Mouse (Mus musculus) liver, adult 2 months (tissue): ENCODE measurements around the gene Slc6a17. TPM values are rescaled to one million over a fixed set of nuclear protein-coding genes. Genes with fewer than 3 reads are reported as not detected.

Source experiments
- DNase-seq: peaks from one replicate; pipeline ENCODE4 v3.0.0-alpha.2; 2011; ENCODE audit warnings: low read depth, low spot score; ENCODE audit errors: extremely low read depth
- H3K27ac ChIP-seq: fragments of 200-500 bp; replicated peaks from 2 replicates; pipeline ENCODE4 v1.5.1; 2012; ENCODE audit warnings: low read depth, mild to moderate bottlenecking, control low read depth, inconsistent platforms, low read length; ENCODE audit not compliant: insufficient read depth
- H3K27me3 ChIP-seq: fragments of 200-500 bp; 2 replicates; pipeline ENCODE4 v1.6.1; 2012; ENCODE audit warnings: mild to moderate bottlenecking, moderate library complexity, low read length, inconsistent platforms; ENCODE audit not compliant: control insufficient read depth, insufficient read depth
- H3K36me3 ChIP-seq: fragments of 200-500 bp; 2 replicates; pipeline ENCODE4 v1.6.1; 2012; ENCODE audit warnings: low read length, inconsistent platforms; ENCODE audit not compliant: control insufficient read depth, insufficient read depth
- H3K4me1 ChIP-seq: fragments of 200-500 bp; 2 replicates; pipeline ENCODE4 v1.6.1; 2011; ENCODE audit warnings: low read length; ENCODE audit not compliant: control insufficient read depth, insufficient read depth
- H3K4me3 ChIP-seq: fragments of 200-500 bp; 2 replicates; pipeline ENCODE4 v1.5.1; 2011; ENCODE audit warnings: low read depth, mild to moderate bottlenecking, control low read depth, low read length, moderate library complexity; ENCODE audit not compliant: insufficient read depth
- H3K79me2 ChIP-seq: fragments of 200-500 bp; 2 replicates; pipeline ENCODE4 v1.6.1; 2012; ENCODE audit warnings: inconsistent platforms, mild to moderate bottlenecking, low read length, moderate library complexity; ENCODE audit not compliant: control insufficient read depth, insufficient read depth
- H3K9ac ChIP-seq: fragments of 200-500 bp; 2 replicates; pipeline ENCODE4 v1.6.1; 2012; ENCODE audit warnings: low read depth, mild to moderate bottlenecking, control low read depth, inconsistent platforms, low read length
- CTCF ChIP-seq: fragments of 200-500 bp; IDR thresholded peaks from 2 replicates; pipeline ENCODE4 v1.5.1; 2011; ENCODE audit warnings: low read depth, low read length, control low read depth
- POLR2A ChIP-seq: fragments of 200-500 bp; IDR thresholded peaks from 2 replicates; pipeline ENCODE4 v1.6.1; 2011; ENCODE audit warnings: low read length, control low read depth; ENCODE audit not compliant: insufficient read depth; ENCODE audit errors: extremely low read depth
- WGBS: fragments of 180-500 bp; shearing (Covaris S2); methylation state at CpG from one replicate; pipeline ENCODE4 v1.1.7; 2018; 5-methylcytosine and 5-hydroxymethylcytosine counted together
- polyA plus RNA-seq: library from polyadenylated mRNA; depleted of rRNA; stranded (reverse); fragments of >200 nt; gene quantifications from 2 replicates; pipeline ENCODE4 v1.2.3, GENCODE M21; 2012
- total RNA-seq: library from RNA; depleted of rRNA; stranded (reverse); fragments of >200 nt; gene quantifications from 2 replicates; pipeline ENCODE4 v1.2.3, GENCODE M21; 2014

Slc6a17 gene
- total and polyA plus RNA-seq, 2 experiments = 0.02 TPM; not detected in 1

DNA sequence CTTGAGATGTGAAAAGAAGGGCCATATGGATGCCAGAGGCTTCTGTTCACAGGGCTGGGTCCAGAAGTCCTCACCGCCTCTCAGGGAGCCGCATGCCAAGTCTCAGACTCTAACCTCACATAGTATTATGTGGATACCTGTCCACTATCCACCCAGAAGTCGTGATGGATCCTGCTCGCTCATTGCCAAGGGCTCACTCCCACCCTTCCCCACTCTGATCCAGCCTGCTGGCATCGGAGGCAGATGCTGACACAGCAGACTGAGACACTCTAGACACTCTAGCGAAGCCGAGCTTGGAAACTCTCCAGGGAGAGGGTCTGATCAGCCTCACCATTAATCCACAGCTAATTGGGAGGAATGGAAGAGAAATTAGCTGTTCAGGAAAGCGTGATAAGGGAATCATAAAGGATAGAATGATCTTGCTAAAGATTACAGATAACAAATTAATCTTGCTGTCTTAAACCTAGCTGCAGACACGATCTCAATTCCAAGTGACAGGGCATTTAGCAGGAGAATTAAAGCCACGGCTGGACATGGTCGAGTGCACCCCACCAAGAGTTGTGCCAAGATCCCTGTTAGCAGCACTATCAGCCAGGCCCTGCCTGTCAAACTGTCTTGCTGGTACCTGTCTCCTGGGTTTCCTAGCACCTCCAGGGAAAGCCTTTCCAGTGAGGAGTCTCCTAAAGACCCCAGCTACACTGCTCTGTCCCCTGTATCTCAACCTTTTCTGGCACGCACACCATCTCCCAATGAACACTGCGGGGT is 21.6 kb downstream of the Slc6a17 start:
- Histone ChIP-seq H3K79me2 (no peaks in the 10 kb centered on the region), H3K9ac (no peak overlapping the region), H3K36me3 (no peaks in the 10 kb centered on the region), H3K4me3 (no peak overlapping the region), H3K4me1 (no peaks in the 10 kb centered on the region), H3K27me3 (no peaks in the 10 kb centered on the region; the same call in 1 of the 2 replicates), H3K27ac (no peak overlapping the region)
- TF ChIP-seq POLR2A = no peak
- no peak for TF ChIP-seq CTCF
- DNase-seq = no peak
- WGBS = 74% methylated on average over 13 of the region's 13 CpGs

DNA sequence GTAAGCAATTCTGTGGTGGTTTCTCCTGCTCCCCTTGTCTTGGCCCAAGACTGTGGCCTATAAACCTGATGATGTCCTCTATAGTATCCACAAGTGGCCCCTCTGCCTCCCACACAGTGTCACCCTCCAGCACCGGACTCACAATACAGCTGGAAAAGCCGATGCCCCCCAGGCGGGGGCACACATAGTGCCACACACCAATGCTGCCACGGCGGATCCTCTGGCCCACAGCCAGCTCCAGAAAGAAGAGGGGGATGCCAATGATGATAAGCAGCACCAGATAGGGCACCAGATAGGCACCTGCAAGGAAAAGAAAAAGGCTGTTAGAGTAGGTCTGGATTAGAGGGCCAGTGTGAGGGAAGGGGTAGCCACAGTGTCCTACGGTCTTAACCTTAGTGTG is 22.3 kb downstream of the Slc6a17 start:
- Histone ChIP-seq H3K27me3 (no peaks in the 10 kb centered on the region; the same call in 1 of the 2 replicates), H3K9ac (no peak overlapping the region), H3K4me3 (no peak overlapping the region), H3K27ac (no peak overlapping the region), H3K79me2 (no peaks in the 10 kb centered on the region), H3K36me3 (no peaks in the 10 kb centered on the region), H3K4me1 (no peaks in the 10 kb centered on the region)
- WGBS = 85% methylated on average over 6 of the region's 6 CpGs
- TF ChIP-seq POLR2A (no peak), CTCF (no peak)
- no peak for DNase-seq

DNA sequence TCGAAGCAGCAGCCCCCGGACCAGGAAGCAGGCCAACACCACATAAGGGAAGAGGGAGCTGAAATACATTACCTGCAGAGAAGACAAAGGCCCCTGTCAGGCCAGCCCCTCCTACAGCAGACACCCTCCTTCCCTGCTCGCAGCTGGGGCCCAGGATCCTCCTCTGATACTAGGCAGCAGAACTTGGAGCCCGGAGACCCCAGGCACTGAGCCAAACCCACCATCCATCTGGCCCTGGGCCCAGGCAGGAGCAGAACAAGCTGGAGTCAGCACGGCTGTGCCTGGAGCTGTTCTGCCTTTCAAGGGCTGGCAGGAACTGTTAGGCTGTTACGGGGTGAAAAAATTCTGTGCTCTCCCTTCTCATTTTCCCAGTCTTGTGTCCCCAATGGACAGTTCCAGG is 26.4 kb downstream of the Slc6a17 start:
- no peak for TF ChIP-seq POLR2A
- no peak for TF ChIP-seq CTCF
- Histone ChIP-seq H3K9ac (no peak overlapping the region), H3K36me3 (no peaks in the 10 kb centered on the region), H3K27me3 (no peaks in the 10 kb centered on the region; the same call in 1 of the 2 replicates), H3K4me3 (no peak overlapping the region), H3K4me1 (no peaks in the 10 kb centered on the region), H3K27ac (no peak overlapping the region), H3K79me2 (no peaks in the 10 kb centered on the region)
- 56% methylated on average over 6 of the region's 6 CpGs for WGBS
- no peak for DNase-seq

DNA sequence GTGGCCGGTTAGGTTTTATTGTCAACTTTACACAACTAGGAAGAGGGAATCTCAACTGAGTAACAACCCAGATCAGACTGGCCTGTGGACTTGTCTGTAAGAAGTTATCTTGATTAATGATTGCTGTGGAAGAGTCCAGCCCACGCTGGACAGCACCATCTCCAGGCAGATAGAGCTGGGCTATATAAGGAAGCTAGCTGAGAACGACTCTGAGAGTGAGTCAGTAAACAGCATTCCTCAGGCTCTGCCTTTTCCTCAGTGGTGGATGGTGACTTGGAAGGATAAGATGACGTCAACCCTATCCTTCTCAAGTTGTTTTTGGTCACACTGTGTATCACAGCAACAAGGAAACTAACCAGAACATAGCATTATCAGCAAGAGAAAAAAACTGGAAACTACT is 29.2 kb downstream of the Slc6a17 start:
- Histone ChIP-seq H3K27ac (no peak overlapping the region), H3K4me1 (no peaks in the 10 kb centered on the region), H3K27me3 (no peaks in the 10 kb centered on the region; the same call in 1 of the 2 replicates), H3K36me3 (no peaks in the 10 kb centered on the region), H3K4me3 (no peak overlapping the region), H3K79me2 (no peaks in the 10 kb centered on the region), H3K9ac (no peak overlapping the region)
- TF ChIP-seq POLR2A (no peak), CTCF (no peak)
- 37% methylated on average over 4 of the region's 4 CpGs for WGBS
- DNase-seq = no peak

DNA sequence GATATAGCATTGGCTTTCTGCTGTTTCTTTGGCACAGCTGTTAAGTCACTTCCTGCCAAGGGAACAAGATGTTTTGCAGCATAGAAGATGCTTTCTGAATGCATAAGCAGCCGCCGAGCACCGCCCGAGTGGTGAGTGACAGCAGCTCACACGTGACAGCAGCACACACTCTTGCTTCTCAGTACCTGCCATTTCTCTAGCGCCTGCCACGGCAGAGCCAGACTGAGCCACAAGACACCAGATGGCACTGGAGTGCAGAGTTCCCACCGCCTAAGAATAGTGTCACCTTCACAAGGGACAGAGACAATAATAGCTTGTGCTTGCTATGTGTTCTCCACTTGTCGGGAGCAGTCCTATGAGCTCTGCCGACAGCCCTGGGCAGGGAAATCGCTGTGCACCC is 34.5 kb downstream of the Slc6a17 start:
- no peak for DNase-seq
- Histone ChIP-seq H3K4me1 (no peaks in the 10 kb centered on the region), H3K9ac (no peak overlapping the region), H3K4me3 (no peak overlapping the region), H3K79me2 (no peaks in the 10 kb centered on the region), H3K27ac (no peak overlapping the region), H3K27me3 (no peaks in the 10 kb centered on the region; the same call in 1 of the 2 replicates), H3K36me3 (no peaks in the 10 kb centered on the region)
- WGBS = 39% methylated on average over 11 of the region's 11 CpGs
- TF ChIP-seq CTCF = no peak
- TF ChIP-seq POLR2A = no peak

DNA sequence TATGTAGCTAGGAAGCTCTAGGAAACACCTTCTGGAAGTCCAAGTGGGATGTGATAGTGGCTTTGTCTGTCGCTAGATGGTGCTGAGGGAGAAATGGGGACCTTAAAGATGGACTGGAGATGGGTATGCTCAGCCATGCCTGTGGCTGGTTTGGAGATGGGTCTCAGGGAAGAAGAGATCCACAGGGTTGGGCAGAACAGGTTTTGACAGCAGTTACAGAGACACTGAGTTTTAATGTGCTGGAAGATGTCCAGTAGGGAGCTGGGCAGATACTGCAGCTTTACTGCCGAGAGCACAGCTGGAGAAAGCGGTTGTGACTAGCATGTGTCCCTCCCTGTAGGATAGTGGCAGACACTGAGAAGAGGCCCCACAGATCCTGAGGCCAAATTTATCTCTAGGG is 37.2 kb downstream of the Slc6a17 start:
- Histone ChIP-seq H3K9ac (no peak overlapping the region), H3K27me3 (no peaks in the 10 kb centered on the region; the same call in 1 of the 2 replicates), H3K79me2 (no peaks in the 10 kb centered on the region), H3K4me3 (no peak overlapping the region), H3K4me1 (no peaks in the 10 kb centered on the region), H3K36me3 (no peaks in the 10 kb centered on the region), H3K27ac (no peak overlapping the region)
- WGBS = 58% methylated on average over 3 of the region's 3 CpGs
- DNase-seq = no peak
- TF ChIP-seq CTCF (no peak), POLR2A (no peak)
